Mouse (Mus musculus) bone marrow macrophage, adult 2 months (primary cell): ENCODE data around the gene Pkd2.

ENCODE experiments used
- CTCF ChIP-seq: IDR thresholded peaks from 2 replicates; pipeline ENCODE4 v1.5.1; 2012; ENCODE audit warnings: low read depth, mild to moderate bottlenecking, low read length, moderate library complexity
- POLR2A ChIP-seq: IDR thresholded peaks from 2 replicates; pipeline ENCODE4 v1.6.1; 2012; ENCODE audit warnings: mild to moderate bottlenecking, low read depth, low read length, borderline replicate concordance

- TF ChIP-seq CTCF (0 out of 2 replicates have a peak, but pooled peaks have one; percentile 23), POLR2A (no peak)
Observed at GRCm38 (mm10) chr5:104432886-104433285, 26.4 kb upstream of the Pkd2 start.
